Mouse (Mus musculus): Measurements from ENCODE around the gene Schip1.

GRCm38 (mm10) chr3:68491516-68491915 is 426.9 kb downstream of the Schip1 start:
- TF ChIP-seq CTCF (IDR thresholded peaks at IDR 0.05; ENCODE audit: low read depth) (no peak), EP300 (IDR thresholded peaks at IDR 0.05; ENCODE audit: low read depth) (no peak)
